Mouse (Mus musculus) layer of hippocampus, adult 11-12 months (tissue): ENCODE results near the gene Rnft2.

Source experiments
- DNase-seq: peaks from one replicate; pipeline ENCODE4 v3.0.0; 2022; ENCODE audit warnings: low spot score

Rnft2 gene

GRCm38 (mm10) chr5:118250987-118251386 is 6.1 kb upstream of the Rnft2 start:
- no peak for DNase-seq

GRCm38 (mm10) chr5:118247378-118247777 is 2.5 kb upstream of the Rnft2 start:
- no peak for DNase-seq

- DNase-seq: no peak
Measured at GRCm38 (mm10) chr5:118245606-118246308, 841 bp upstream of the Rnft2 start.

GRCm38 (mm10) chr5:118239671-118240070 is 5.2 kb downstream of the Rnft2 start:
- DNase-seq: no peak

GRCm38 (mm10) chr5:118236891-118237290 is 8.0 kb downstream of the Rnft2 start:
- no peak for DNase-seq

- DNase-seq: peak; percentile 63
Measured at GRCm38 (mm10) chr5:118230071-118230611, 14.8 kb downstream of the Rnft2 start.

- DNase-seq: no peak
Measured at GRCm38 (mm10) chr5:118223142-118223757, 21.7 kb downstream of the Rnft2 start.

- peak; percentile 66 for DNase-seq
Measured at GRCm38 (mm10) chr5:118217410-118217809, 27.5 kb downstream of the Rnft2 start.

GRCm38 (mm10) chr5:118214418-118215154 is 30.3 kb downstream of the Rnft2 start:
- peak; percentile 75 for DNase-seq

GRCm38 (mm10) chr5:118214012-118214411 is 30.9 kb downstream of the Rnft2 start:
- no peak for DNase-seq

- no peak for DNase-seq
Measured at GRCm38 (mm10) chr5:118205852-118206251, 39.1 kb downstream of the Rnft2 start.

- no peak for DNase-seq
Measured at GRCm38 (mm10) chr5:118204675-118205440, 40.1 kb downstream of the Rnft2 start.

GRCm38 (mm10) chr5:118199670-118200069 is 45.2 kb downstream of the Rnft2 start:
- no peak for DNase-seq

- no peak for DNase-seq
Measured at GRCm38 (mm10) chr5:118197421-118197820, 47.5 kb downstream of the Rnft2 start.

- DNase-seq: no peak
Measured at GRCm38 (mm10) chr5:118192221-118192620, 52.7 kb downstream of the Rnft2 start.

- DNase-seq: no peak
Measured at GRCm38 (mm10) chr5:118190491-118190890, 54.4 kb downstream of the Rnft2 start.

GRCm38 (mm10) chr5:118188356-118188755 is 56.6 kb downstream of the Rnft2 start:
- DNase-seq: no peak

- no peak for DNase-seq
Measured at GRCm38 (mm10) chr5:118186903-118187633, 57.8 kb downstream of the Rnft2 start.

- DNase-seq: no peak
Measured at GRCm38 (mm10) chr5:118177640-118178039, 67.3 kb downstream of the Rnft2 start.

GRCm38 (mm10) chr5:118175137-118175536 is 69.8 kb downstream of the Rnft2 start:
- DNase-seq: no peak

GRCm38 (mm10) chr5:118174310-118175009 is 70.5 kb downstream of the Rnft2 start:
- no peak for DNase-seq
